Mouse (Mus musculus) urinary bladder, postnatal 10 days (tissue): ENCODE results near the gene Gm30083.

ENCODE experiments used
- DNase-seq: peaks from one replicate; pipeline ENCODE4 v3.0.0; 2022; ENCODE audit warnings: low spot score

Gene Gm30083

DNA sequence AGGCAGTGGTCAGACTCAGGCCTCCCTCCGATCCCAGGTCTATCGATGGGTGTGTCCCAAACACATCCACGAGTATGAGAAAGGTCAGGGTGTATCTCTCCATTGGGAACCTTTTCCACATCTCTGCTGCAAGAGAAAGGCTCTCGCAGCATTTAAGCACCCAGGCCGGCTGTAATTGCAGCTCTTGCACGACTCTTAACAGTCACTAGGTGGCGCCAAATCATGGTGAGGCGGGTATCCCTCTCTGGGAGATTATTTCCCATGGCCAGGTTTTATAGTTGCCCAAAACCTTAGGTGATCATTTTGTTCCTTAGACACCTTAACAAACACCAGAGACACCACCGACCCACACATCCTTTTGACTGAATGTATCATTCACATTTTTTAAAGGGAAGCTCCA lies 55.6 kb downstream of the Gm30083 start:
- DNase-seq, result no peak

GRCm38 (mm10) chr14:33958841-33959240 lies 56.1 kb downstream of the Gm30083 start:
- no peak for DNase-seq

GRCm38 (mm10) chr14:33958186-33958585 lies 56.8 kb downstream of the Gm30083 start:
- no peak for DNase-seq

DNA sequence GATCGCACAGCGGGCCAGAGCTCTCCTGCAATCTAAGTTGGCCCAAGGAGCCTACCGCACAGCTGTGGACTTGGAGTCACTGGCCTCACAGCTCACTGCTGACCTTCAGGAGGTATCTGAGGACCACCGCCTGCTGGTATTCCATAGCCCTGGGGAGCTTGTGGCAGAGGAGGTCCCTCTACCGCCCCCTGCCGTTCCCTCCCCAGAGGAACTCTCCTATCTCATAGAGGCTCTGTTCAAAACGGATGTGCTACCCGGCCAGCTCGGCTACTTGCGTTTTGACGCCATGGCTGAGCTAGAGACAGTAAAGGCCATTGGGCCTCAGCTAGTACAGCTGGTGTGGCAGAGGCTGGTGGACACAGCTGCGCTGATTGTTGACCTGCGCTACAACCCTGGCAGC lies 58.9 kb downstream of the Gm30083 start:
- no peak for DNase-seq

DNA sequence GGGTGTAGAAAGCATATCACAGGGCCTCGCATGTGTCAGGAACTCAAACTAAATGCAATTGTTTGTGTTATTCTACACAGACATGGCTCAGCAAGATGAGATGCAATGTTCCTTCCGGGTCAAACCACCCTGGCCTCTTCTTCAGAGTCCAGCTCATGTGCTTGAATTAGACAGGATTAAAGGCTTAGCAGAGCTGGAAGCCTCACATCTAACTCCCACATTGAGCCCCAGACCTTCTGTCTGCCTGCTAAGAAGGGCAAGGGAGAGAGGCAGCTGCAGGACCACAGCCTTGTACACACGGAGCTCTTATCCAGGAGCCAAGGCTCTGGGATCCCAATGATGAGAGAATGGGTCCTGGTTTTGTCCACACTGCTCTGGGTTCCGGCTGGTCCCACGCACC lies 61.2 kb downstream of the Gm30083 start, which contains the start of gene Rbp3:
Rbp3 (plus strand) TSS at position 243 of the 400 bp plus-strand sequence.
- no peak for DNase-seq

DNA sequence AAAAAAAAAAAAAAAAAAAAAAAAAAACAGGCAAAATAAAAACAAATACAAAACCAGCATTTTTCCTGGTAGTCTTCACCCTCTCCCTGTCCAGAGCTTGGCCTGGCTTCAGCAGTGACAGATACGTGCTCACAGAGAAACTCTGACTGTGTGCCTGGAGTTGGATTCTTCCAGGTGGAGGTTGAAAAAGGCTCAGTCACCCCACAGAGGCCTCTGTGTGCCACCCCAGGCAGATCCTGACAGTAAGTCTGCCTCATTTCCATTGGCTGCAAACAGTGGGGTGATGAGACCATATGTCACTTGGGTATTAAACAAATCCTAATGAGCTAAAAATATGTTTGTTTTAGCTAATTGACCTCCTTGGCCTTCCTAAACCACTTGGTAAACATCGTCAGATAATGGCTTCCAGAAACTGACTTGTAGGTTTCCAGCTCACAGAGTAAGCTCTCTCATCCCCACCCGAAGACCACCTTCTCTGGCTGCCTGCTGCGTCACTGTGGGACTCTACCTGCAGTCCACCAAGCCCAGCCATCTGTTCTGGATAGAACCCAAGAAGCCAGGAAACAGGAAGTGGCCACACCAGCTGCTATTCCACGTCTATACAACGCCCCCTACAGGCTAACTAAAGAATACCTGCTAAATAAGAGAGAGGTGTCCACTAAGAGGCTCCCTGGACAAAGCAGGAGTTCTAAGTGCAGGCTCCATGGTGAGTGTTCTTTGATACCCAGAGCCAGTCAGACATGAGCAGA lies 62.6 kb downstream of the Gm30083 start:
- no peak for DNase-seq

DNA sequence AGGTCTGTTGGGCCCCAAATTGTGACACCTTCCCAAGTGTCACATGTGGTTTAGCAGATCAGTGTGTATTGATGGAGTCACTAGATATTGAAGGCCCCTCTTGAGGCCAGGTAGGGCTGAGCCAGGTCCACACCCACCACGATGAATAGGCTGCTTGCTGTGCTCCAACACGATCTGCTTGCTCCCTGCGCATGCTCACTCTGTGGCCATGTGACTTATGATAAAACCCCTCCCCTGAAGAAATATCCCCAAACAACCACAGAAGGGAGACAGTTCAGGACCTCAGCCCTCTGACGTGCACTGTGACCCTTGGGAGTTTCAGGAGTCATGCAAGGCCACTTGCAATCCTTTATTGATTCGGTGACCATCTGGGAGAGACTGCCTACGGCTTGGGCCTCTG lies 68.9 kb downstream of the Gm30083 start:
- no peak for DNase-seq

DNA sequence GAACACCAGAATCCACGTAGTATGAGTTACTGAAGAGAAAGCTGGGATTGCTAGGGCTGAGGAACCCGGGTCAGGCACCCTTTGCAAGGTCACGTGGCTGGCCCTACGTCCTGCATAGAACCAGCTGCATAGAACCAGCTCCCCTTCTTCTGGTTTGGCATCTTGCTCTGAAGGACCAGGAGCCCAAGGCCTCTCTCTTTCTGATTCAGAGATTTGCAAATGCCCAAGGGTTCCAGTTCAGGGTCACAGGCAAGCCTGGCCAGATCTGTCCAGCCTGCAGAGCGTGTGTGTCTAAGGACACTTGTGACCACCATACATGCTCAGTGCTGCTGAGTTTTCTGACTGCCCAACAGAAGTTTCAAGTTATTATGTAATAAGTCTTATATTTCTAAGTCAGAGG lies 72.8 kb downstream of the Gm30083 start:
- no peak for DNase-seq

GRCm38 (mm10) chr14:33940739-33941138 lies 74.2 kb downstream of the Gm30083 start, which contains the start of gene Gdf2:
Gdf2 (plus strand) TSS chr14:33941039.
- DNase-seq, result no peak

DNA sequence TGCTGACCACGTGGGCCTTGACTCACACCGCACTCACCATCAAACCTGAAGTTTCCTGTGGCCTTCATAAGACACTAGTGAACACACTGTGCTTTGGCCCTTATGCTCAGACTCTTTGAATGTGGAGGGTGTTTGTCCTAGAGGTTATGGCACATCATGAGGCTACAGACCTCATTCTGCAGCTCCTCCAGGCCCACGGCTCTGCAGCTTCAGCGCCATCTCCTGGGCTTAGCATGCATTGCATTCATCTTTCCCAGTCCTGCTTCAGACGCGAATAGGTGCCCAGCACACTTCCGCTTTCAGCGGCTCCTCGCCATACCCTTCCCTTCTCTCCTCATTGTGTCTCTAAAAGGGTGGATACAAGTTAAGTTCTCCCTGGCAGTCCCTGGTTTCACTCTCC lies 75.9 kb downstream of the Gm30083 start:
- DNase-seq, result no peak
